Mouse (Mus musculus) granulocyte monocyte progenitor cell, adult 5-6 weeks (primary cell): Measurements from ENCODE around the gene Cela1. TPM values are rescaled to one million over a fixed set of nuclear protein-coding genes. Genes with fewer than 3 reads are reported as not detected.

Source experiments
- ATAC-seq: replicated peaks from 2 replicates; pipeline ENCODE4 v1.8.0; 2016; ENCODE audit warnings: mild to moderate bottlenecking, moderate TSS enrichment, inconsistent platforms; ENCODE audit not compliant: poor library complexity, severe bottlenecking
- total RNA-seq, 2 experiments: library from RNA; stranded (forward) in 1 of 2; stranded (reverse) in 1 of 2; fragments of 200-712, 200-1000 nt in 1 of 2; fragments of >200 nt in 1 of 2; fragmentation: Nextera tagmentation in 1 of 2; gene quantifications; 2 replicates each; pipeline ENCODE4 v1.2.3; 2014 to 2017

Cela1 gene
- total RNA-seq, 2 experiments from 2014 or later = 2.3 to 7.9 TPM

DNA sequence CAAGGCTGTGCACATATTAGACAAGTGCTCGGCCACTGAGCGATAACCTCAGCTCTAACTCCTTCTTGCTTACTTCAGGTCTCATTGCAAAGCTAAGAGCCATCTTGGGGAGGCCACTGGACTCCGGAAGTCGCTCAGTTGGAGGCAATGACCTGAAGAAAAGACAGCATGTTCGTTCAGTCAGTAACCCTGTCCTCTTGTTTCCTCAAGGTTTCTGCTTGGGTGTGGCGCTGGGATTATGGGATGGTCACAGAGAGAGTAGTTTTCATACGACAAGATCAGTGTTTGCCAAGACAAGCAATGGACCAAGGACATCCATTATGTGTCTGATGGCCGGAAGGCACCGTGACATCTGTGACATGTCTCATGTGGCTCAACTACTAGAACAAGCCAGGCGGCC lies 13.2 kb downstream of the Cela1 start:
- no peak for ATAC-seq

DNA sequence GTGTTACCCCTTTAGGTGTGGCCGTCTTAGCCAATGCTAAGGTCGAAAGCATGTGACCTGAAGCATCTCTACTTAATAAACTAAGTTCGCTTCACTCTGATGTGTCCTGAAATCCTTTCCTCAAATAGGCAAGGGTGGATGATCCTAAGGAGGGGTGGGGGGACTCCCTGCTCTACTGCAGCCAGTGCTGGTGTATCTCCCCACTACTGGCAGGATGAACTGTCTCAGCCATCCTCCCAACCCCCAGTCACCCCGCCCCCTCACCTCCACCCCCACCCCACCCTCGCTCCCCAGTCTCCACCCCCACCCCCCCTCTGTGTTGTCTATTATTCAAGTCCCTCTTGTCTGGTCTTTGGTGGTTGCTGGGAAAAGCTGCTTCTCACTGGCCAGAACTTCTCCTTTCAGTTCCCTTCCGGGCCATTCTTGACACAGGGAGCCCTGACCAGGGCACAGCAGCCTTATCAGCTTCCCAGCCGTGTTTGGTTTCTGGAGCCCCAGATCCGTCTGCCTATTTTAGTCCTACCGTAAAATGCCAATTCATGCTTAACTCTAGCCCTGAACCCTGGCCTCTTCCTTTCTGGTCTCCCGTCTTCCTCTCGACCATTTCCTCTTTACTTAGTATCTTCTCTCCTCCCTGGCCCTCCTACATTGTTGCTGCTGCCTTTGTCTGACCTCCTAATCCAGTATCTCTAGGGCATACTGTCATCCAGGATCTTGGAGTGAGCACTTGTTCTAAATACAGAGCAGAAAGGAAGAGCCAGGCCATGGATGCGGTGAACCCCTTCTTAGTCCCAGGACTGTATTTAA lies 13.9 kb downstream of the Cela1 start:
- peak; percentile 63 for ATAC-seq

DNA sequence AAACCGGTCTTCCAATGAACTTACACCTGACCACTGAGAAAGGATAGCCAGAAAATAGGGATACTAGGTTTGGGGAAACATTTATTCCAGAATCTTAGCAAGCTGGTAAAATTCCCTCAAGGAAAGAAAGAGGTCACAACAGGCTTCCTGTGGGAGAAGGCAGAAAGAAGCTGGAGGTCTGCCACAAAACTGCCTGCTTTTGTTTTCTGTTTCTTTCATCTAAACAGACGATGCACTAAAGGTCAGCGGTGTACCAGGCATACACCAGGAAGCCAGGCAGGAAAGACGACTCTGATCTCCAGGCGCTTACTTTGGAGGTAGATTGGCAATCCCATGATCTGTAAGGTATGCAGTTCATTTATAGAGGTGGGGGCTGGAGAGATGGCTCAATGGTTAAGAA lies 16.9 kb downstream of the Cela1 start:
- ATAC-seq = no peak

DNA sequence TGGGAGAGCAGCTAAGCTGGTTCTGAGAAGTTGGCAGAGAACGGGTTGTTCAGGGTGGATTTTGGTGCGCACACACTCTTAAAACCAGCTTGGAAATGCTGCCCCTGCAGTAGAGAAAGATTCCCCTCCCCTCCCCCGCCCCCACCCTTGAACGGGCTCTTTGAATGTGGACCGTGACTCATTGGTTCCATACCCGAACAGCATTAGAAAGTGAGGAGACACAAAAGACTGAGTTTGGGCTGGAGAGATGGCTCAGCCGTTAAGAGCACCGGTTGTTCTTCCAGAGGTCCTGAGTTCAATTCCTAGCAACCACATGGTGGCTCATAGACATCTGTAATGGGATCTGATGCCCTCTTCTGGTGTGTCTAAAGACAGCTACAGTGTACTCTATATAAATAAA lies 17.7 kb downstream of the Cela1 start:
- no peak for ATAC-seq

DNA sequence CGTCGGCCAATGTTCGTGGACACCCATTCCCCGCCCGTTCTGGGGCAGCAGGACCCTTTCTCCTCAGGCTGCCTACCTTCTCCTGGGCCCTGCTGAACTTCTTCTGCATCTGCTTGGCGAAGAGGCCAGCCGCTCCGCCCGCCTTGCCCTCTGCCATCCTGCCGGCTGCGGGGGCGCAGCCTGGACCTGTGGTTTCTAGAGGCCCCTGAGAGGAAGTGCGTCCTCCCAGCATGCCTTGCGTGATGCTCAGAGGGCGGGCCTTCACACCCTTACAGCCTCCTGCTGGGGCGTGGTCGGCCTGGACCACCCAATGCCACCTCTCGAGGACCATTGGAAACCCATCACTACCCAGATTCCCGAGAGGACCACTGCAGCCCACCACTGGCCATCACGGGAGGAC lies 18.4 kb downstream of the Cela1 start, which contains the start of gene Bin2:
Bin2 (minus strand) TSS at position 217 of the 400 bp plus-strand sequence.
- peak; percentile 71 for ATAC-seq

DNA sequence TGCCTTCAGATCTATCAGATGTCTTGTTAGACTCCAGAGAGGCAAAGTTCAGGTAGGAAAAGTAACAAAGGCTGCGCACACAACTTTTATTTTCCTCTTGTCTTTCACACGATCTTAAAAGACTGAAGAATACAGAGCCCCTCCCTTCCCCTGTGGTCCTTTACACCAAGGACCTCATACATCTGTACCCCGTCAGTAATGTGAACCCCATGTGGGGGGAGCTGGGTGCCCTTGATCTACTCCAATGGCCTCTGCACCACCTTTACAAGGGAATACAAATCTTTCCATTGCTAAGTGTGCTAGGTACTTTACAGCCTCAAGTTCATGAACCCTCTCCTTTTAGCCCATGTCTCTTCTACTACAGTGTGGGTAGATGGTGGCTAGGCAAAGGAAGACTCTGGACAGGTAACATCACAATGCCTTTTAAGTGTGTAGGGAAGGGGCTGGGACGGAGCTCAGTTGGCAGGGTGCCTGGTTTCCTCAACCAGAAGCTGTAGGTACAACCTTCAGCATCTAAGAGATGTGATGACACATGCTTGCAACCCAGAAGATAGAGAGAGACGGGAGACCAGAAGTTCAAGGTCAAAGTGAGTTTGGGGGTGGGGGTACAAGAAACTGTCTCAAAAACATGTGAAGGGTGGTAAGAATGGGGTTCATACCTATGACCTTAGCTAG lies 19.7 kb downstream of the Cela1 start:
- ATAC-seq = no peak

DNA sequence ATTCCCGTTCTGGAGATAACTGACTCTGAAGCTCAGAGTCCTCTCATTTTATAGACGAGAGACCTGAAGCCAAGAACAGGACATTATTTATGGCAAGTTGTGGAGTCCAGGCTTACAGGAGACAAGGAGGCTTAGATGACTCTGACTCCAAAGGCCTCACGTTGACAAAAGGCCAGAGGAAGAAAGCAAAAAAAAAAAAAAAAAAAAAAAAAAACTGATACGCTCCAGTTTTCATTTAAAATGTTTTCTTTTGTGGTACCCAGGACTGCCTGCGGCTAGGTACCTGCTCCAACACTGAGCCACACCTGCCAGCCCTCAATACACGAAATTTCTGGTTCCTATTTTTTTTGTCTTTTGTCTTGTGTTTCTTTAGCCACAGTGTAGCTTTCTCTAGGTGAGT lies 20.3 kb downstream of the Cela1 start:
- ATAC-seq = no peak

DNA sequence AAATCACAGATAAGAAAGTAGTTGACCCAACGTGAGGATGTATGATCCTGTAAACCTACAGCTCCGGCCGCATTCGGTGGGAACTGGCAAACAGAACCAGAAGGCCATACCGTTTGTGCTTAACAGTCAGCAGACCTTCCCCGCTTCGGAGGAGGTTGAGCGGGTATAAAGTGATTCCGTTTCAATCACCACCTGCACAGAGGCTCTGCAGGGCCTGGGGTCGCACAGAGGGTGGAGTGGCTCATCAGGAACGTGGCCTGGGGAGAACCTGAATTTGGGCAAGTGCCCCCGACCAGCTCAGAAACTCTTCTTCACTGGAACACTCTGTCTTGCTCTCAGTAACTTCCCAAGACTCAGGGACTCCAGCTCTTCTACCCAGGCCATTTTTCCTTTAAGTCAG lies 20.9 kb downstream of the Cela1 start:
- ATAC-seq = no peak

DNA sequence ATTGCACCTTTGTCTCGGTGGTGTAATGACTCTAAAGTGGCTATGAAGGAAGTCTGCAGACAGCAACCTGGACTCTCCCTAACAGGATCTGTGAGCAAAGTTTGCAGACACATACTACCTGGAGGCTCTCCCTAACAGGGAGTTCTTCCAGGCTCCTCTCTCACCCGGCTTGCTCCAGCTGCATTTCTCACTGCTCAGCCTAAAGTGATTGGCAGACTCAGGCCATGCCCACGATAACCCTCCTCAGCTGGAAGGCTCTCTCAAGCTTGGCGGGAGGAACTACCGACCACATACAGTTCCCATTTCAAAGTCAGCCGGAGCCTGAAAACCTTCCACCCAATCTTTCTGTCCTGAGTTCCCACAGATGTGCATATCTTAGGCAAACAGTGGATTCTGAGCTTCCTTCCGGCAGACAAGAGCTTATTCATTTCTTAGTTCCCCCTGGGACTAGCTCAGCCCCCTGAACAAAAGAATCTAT lies 21.5 kb downstream of the Cela1 start:
- ATAC-seq = peak; percentile 53

DNA sequence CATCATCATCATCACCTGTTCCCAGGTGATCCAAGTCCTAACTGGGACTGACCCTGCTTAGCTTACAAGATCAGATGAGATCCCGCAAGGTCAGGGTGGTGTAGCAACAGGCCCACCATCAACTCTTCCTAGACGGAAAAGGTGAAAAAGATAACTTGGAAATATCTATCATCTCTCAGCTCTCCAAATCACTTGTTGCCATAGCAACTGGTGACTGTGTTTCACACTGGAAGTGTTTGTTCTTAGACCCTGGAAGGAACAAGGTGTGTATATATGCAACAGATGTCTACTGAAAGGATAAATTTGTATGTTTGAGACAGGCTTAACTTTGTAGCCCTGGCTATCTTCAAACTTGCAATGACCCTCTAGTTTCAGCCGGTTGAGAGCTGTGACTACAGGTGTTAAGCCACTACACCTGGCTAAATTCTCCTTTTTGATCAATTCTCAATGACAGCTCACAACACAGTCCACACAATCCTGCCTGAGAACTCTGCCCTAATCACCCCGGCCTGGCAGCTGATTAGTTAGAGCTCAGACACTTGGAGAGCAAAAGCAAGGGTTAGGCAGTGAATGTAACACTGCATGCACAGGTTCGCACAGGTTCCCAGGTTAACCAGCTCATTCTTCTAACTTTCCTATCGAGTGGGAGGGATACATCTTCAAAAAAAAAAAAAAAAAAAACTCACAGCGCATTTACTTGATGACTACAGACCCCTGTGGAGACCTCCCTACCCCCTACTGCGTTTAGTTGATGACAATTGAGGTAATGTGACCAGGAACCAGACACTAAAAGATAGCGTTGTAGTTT lies 22.1 kb downstream of the Cela1 start:
- no peak for ATAC-seq

DNA sequence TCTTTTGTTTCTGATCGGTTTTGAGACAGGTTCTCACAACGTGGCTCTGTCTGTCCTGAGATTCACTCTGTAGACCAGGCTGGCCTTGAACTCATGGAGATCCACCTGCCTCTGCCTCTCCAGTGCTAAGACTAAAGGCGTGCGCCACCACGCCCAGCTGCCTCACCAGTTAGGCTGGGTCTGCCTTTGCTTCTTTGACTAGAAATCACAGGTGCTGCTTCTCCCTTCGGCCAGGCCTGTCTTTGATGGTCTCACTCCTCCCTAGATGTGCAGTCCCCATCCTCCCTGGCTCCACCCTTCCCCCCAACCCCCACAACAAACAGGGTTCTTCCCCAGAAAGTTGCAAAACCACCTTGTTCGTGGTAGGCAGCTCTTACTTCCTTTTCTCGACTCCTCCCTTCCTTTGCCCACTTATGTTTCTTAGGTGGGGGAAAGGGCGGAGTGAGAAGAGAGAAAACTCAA lies 22.9 kb downstream of the Cela1 start:
- peak; percentile 65 for ATAC-seq

DNA sequence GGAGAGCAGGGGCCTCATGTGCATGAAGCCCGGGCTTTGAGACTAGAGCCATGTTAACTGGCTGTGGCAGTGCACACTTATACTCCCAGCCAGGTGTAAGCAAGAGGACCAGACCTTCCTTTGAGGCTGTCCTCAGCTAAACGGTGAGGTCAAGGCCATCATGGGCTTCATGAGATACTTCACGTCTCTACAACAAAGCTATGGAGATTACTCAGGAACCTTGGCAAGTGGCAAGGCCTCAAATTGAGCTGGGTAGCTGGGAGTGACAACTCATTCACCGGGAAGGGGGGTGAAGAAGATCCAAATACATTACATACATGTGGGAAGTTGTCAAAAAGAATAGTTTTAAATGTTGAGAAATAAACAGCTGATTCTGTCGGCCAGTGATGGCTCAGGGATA lies 26.9 kb downstream of the Cela1 start:
- ATAC-seq = no peak

DNA sequence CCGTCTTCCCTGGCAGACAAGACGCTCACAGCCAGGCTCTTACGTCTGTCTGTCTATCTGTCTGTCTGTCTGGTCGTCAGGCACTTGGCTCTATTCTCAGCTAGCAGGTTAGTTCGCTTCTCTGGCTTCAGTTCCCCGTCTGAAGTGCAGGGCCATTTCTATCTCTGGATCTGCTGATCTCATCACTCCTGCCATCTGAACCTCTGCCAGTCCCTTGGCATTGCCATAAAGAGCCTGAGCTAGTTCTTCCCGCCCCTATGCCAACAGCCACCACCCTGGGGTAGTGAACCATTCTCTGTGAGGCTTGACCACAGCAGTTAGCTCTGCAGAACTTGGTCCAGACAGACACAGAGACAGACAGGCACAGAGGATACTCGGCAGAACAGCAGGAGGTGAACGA lies 27.4 kb downstream of the Cela1 start:
- ATAC-seq = no peak

DNA sequence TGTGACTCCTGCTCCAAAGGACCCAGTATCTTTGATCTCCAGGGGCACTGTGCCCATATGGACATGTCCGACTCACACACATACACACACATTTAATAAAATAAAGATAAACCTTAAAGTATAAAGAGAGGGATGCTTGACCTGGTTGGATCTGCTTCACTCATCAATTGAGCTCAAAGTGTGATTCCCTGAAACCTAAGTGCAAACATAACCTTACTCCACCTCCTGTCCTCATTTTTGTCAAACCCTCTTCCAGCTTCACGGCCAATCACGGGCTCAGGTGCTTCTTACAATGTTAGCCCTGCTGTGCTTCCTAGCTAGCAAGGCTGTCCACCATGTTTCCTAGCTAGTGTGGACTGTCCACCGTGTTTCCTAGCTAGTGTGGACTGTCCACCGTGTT lies 32.5 kb downstream of the Cela1 start:
- ATAC-seq = no peak

DNA sequence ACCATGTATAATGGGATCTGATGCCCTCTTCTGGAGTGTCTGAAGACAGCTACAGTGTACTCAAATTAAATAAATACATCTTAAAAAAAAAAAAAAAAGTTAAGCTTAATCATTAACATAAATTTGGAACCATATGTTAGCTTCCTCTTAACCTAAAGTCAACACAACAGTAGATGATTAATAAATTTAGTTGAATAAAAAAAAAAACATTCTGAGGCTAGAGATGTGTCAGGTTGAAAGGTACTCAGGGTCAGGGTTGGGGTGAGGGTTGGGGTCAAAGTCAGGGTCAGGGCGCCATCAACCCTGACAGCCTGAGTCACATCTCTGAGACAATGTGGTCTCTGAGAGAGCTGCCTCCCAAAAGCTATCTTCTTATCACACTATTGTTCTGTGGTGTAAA lies 33.5 kb downstream of the Cela1 start:
- no peak for ATAC-seq

DNA sequence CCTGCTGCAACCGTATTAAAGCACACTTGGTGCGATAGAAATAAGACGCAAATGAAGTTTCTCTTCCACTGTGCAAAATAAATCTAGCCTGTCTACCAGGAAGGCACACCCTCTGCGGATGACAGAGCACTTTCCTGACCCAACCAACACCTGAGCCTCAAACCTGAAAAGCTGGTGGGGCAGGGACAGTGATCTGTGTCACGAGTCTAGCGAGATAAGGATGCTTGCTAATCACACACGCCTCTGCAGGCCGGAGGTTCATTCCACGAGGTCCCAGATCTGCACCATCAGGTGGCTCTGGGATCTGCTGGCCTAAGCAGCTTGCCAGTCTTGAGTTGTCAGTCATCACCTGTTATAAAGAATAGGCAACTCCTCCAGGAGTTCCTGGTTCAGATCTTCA lies 36.1 kb downstream of the Cela1 start:
- no peak for ATAC-seq

DNA sequence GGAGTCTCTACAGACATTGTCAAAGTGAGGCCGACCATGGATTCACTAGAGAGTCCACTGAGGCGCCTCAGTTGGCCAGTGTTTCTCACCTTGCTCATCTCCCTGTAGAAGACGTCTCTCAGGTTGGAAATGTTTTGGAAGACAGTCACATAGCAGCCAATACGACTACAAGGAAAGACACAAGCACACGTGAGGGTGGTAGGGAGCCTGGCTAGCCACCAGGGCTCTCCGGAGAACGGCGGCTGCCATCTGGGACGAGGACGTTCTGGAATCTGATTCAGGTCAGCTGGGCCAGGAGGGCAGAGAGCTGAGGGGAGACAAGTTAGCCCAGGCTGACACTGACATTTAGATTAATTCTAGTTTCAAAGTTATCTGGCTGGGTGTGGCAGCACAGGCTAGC lies 37.6 kb downstream of the Cela1 start:
- no peak for ATAC-seq

DNA sequence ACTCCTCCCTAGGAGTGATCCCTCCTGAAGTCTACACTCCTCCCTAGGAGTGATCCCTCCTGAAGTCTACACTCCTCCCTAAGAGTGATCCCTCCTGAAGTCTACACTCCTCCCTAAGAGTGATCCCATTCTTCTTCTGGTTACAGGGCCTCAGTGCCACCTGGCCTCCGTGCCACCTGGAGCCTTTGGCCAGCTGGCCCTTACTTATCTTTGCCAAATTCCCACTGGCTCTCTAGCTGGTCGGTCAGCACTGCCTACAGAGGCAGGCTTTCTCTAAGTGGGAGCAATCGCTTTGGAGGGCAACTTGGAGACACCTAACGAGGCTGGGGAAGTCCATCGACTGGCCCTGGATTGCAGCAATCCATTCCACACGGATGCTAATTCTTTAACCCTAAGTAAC lies 41.6 kb downstream of the Cela1 start:
- ATAC-seq = no peak

DNA sequence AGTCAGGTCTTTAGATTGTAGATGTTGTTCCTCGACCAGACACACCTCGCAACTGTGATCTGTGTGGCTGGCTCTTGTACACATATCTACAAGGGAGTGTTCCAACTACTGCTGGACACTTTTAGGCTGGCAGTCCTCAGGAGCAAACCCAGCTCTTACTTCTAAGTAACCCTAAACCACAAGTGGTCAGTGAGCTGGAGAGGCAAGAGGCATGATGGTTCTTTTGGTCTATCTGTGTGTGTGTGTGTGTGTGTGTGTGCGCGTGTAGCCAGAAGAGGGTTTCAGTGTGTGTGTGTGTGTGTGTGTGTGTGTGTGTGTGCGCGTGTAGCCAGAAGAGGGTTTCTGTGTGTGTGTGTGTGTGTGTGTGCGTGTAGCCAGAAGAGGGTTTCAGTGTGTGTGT lies 45.3 kb downstream of the Cela1 start:
- no peak for ATAC-seq

DNA sequence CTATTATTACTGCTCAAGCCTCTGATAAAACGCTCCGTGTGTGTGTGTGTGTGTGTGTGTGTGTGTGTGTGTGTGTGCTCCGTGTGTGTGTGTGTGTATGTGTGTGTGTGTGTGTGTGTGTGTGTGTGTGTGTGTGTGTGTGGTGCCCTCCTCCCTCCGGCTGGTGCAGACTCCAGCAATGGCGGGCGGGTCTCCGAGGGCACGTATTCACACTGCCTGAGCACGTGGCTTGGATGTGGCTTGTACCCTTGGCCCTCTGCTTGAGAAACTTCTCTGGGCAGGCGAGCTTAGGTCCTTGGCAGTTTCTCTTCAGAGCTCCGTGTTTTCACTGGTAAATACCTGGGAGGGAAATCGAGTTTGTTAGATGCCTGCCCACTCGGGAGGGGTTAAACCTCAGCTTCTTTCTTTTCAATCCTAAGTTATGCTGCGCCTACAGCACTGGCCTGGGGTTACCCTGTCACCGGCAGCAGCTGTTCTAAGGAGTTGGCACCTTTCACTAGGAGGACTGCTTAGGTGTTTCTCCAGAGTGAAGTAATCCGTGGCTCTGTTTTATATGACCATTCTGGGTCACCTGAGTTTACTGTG lies 46.4 kb downstream of the Cela1 start:
- ATAC-seq = no peak
